Mouse (Mus musculus): ENCODE results near the gene Sptan1. TPM values are rescaled to one million over a fixed set of nuclear protein-coding genes. Genes with fewer than 3 reads are reported as not detected.
A peak's percentile ranks its signal among the peaks of the same experiment; 100 is the strongest.

The Sptan1 gene
- polyA plus RNA-seq, 1 experiment from 2014 or later: 85.8 TPM

DNA sequence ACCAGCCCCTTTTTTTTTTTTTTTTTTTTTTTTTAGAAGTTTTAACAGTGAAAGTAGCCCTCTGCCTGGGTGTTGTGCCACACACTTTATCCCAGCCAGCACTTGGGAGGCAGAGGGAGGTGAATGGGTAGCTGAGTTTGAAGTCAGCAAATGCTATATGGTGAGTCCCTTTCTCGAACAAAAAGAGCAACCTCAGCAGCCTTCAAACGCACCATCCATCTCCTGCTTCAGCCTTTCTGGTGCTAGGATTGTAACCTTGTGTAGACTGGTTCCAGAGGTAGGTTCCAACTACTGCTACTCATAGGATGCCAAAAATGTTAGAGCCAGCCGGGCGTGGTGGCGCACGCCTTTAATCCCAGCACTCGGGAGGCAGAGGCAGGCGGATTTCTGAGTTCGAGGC lies 111.1 kb downstream of the Sptan1 start:
- H3K4me1 ChIP-seq: peaks cover 15% of the 10 kb centered on the region
- H3K9me3 ChIP-seq (replicated peaks): no peaks in the 10 kb centered on the region
- H3K27ac ChIP-seq (replicated peaks): no peak overlapping the region
- no peaks in the 10 kb centered on the region for H3K27me3 ChIP-seq
- no peak overlapping the region for H3K4me3 ChIP-seq (replicated peaks)
- 90% methylated on average over 9 of the region's 9 CpGs for WGBS
- no peak overlapping the region for H3K9ac ChIP-seq
- no peak for ATAC-seq (ENCODE audit: insufficient number of reproducible peaks, low FRiP score, low TSS enrichment, low read depth)
- H3K4me2 ChIP-seq (replicated peaks): no peak overlapping the region
- H3K36me3 ChIP-seq: peaks cover 16% of the 10 kb centered on the region; the same call in 1 of the 2 replicates

DNA sequence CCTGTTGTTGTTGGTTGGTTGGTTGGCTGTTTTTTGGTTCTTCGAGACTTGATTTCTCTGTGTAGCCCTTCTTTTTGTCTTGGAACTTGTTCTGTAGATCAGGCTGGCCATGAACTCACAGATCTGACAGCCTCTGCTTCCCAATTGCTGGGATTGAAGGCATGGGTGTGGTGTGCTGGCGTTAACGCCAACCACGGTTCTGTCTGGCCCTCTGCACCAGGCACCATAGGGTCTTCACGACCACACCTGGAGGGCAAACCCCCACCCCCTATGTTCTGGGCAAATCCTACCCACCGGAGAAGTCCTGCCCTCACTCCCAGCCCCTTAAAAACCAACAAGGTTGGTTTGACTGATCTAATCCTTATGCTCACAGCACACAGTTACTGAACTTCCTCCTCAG lies 111.6 kb downstream of the Sptan1 start:
- Histone ChIP-seq H3K4me2 (replicated peaks) (peak overlapping the region; percentile 96), H3K9me3 (replicated peaks) (no peaks in the 10 kb centered on the region), H3K9ac (no peak overlapping the region), H3K4me1 (peaks cover 15% of the 10 kb centered on the region), H3K27ac (replicated peaks) (peak overlapping the region; percentile 91; the same call in 1 of the 2 replicates), H3K36me3 (peaks cover 14% of the 10 kb centered on the region; the same call in 1 of the 2 replicates), H3K27me3 (no peaks in the 10 kb centered on the region), H3K4me3 (replicated peaks) (peak overlapping the region; percentile 67)
- peak; percentile 9; the same call in 1 of the 2 replicates for ATAC-seq (ENCODE audit: insufficient number of reproducible peaks, low FRiP score, low TSS enrichment, low read depth)
- WGBS: 62% methylated on average over 6 of the region's 6 CpGs

DNA sequence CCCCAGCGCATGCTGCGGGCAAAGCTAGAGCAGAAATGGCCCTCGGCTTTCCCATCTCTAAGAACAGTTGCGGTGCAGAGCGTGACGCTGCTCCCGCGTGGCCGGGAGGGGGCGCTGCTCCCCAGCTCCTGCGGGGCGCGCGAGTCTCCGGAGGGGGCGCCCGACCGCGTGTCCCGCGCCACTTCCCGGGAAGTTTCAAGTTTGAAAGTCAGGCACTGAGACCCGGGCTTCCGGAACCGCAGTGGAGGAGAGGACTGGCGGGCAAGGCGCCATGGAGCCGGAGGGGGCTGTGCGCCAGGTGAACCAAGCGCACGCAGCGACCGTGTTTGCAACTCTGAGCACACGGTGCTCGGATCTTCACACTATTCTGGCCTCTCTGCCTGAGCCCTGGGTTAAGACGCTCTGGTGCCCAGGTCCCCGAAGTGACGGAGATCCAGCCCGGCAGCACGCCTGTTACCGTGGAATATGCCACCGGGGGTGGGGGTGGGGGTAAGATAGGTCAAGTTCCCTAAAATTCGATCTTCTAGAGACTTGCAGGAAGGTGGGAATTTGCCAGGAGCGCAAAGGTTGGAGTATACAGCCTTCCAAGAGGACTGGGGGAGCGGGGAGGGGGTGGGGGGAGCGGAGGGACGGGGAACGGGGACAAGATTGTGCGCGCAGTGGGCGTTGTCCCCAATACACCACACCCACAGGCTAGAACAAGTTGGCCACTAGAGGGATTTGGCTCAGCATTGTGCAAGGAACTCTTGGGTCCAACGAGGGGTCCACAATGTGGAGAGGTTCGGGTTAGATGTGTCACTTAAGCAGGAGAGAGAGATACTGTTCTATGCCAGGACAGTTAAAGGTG lies 112.4 kb downstream of the Sptan1 start, which contains the start of gene Pkn3:
TSS of gene Pkn3 (plus strand) at position 183 of the 847 bp plus-strand sequence.
- Histone ChIP-seq H3K4me3 (replicated peaks) (peak within 1 kb of the TSS; percentile 67), H3K9ac (peak within 1 kb of the TSS; percentile 40; the same call in 1 of the 2 replicates), H3K36me3 (peaks cover 8% of the 10 kb centered on the region; the same call in 1 of the 2 replicates), H3K27me3 (no peaks in the 10 kb centered on the region), H3K9me3 (replicated peaks) (no peaks in the 10 kb centered on the region), H3K4me1 (peaks cover 15% of the 10 kb centered on the region), H3K4me2 (replicated peaks) (peak within 1 kb of the TSS; percentile 96), H3K27ac (replicated peaks) (peak within 1 kb of the TSS; percentile 91)
- peak; percentile 81 for ATAC-seq (ENCODE audit: insufficient number of reproducible peaks, low FRiP score, low TSS enrichment, low read depth)
- whole genome bisulfite sequencing: under 1% methylated on average over 53 of the region's 53 CpGs

DNA sequence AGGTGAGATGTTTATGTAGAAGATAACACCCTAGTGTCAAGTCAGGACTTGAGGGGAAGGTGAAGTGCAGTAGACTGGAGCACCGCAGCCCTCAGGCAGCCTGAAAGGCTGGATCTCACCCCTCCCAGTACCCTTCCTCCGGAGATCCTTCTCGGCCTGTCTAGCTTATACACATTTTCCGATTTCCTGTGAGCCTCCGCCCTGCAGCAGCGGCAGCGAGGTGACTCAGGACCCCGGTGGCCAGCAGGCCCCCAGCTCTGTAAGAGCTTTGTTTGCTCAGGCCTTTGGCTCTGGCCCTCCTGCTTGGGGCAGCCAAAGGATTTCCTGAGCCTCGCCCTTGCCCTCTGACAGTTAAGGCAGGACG lies 113.0 kb downstream of the Sptan1 start:
- H3K9ac ChIP-seq: 0 out of 2 replicates have a peak overlapping the region, but pooled peaks have one; percentile 12
- 0 out of 2 replicates have a peak, but pooled peaks cover 5% of the 10 kb centered on the region for H3K36me3 ChIP-seq
- WGBS: 11% methylated on average over 10 of the region's 10 CpGs
- peak overlapping the region; percentile 96 for H3K4me2 ChIP-seq (replicated peaks)
- peak; percentile 44; the same call in 1 of the 2 replicates for ATAC-seq (ENCODE audit: insufficient number of reproducible peaks, low FRiP score, low TSS enrichment, low read depth)
- no peaks in the 10 kb centered on the region for H3K27me3 ChIP-seq
- peak overlapping the region; percentile 91 for H3K27ac ChIP-seq (replicated peaks)
- H3K9me3 ChIP-seq (replicated peaks): no peaks in the 10 kb centered on the region
- H3K4me3 ChIP-seq (replicated peaks): peak overlapping the region; percentile 67
- peaks cover 15% of the 10 kb centered on the region for H3K4me1 ChIP-seq

DNA sequence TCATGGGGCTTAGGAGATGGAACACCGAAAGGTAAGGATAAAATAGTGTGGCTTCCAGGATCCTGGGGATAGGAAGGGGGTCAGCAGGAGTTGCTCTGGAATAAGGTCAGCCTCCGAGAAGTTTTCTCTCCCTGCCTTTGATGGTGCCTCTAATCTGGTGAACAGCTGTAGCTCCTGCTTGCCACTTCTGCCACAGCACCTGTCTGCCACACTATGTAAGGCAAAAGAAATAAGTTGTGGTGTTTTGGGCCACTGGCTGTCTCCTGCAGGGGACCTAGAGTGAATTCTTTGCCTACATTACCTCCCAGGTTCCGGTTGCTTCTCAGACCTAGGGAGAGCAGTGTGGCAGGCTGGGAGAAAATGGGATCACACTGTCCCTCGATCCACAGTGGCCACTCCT lies 113.4 kb downstream of the Sptan1 start:
- Histone ChIP-seq H3K9ac (0 out of 2 replicates have a peak overlapping the region, but pooled peaks have one; percentile 12), H3K27me3 (no peaks in the 10 kb centered on the region), H3K9me3 (replicated peaks) (no peaks in the 10 kb centered on the region), H3K4me2 (replicated peaks) (peak overlapping the region; percentile 96), H3K36me3 (0 out of 2 replicates have a peak, but pooled peaks cover under 1% of the 10 kb centered on the region), H3K4me3 (replicated peaks) (0 out of 2 replicates have a peak overlapping the region, but pooled peaks have one; percentile 67), H3K27ac (replicated peaks) (peak overlapping the region; percentile 91), H3K4me1 (peaks cover 15% of the 10 kb centered on the region)
- WGBS: 63% methylated on average over 4 of the region's 4 CpGs
- ATAC-seq (ENCODE audit: insufficient number of reproducible peaks, low FRiP score, low TSS enrichment, low read depth): no peak

DNA sequence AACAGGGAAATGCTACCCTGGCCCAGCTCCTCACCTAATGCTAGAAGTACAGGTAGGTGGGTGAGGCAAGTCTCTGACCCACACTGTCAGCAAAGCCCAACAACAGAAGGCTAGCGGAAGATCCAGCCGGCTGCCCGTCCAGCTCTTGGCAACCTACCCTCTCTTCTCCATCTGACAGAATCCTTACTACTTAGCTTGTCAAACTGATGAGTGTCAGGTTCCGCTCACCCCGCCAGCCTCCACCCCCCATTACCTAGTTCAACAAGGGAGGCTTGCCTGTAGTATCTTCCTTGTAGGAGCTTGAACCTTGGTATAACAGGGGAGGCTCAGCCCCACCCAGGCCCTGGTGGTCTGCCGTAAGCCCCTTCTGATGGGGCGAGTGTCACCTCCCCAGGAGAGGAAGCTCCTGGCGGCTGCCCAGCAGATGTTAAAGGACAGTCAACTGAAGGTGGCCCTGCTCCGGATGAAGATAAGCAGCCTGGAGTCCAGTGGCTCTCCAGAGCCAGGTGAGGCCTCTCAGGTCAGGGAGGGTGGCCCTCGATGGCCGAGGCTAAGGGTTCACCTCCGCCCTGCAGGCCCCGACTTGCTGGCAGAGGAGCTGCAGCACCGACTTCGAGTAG lies 114.9 kb downstream of the Sptan1 start:
- no peaks in the 10 kb centered on the region for H3K27me3 ChIP-seq
- H3K4me2 ChIP-seq (replicated peaks): no peak overlapping the region
- no peak overlapping the region for H3K4me3 ChIP-seq (replicated peaks)
- H3K27ac ChIP-seq (replicated peaks): no peak overlapping the region
- WGBS: 79% methylated on average over 15 of the region's 15 CpGs
- no peak overlapping the region for H3K9ac ChIP-seq
- ATAC-seq (ENCODE audit: insufficient number of reproducible peaks, low FRiP score, low TSS enrichment, low read depth): no peak
- H3K9me3 ChIP-seq (replicated peaks): no peaks in the 10 kb centered on the region
- peaks cover 24% of the 10 kb centered on the region for H3K4me1 ChIP-seq
- no peaks in the 10 kb centered on the region for H3K36me3 ChIP-seq

Small RNAs within 50 kb of the gene (microRNA-seq; reads per million reads assigned to microRNA genes)
- gene Mir6997 (ENCODE audit: borderline number of aligned reads): not detected

Other genes with a start within 250 kb of the Sptan1 start
- not detected in 2 replicates for gene Gm13420, start 213.9 kb upstream of the Sptan1 start, polyA plus RNA-seq (2015; fragmentation: Nextera tagmentation; extraction: Ambion mirVana)
- not detected in 2 replicates for gene Gm13547, start 206.2 kb upstream of the Sptan1 start, polyA plus RNA-seq (2015; fragmentation: Nextera tagmentation; extraction: Ambion mirVana)
- 28.7 and 37.0 TPM in 2 replicates for gene Coq4, start 178.1 kb upstream of the Sptan1 start, polyA plus RNA-seq (2015; fragmentation: Nextera tagmentation; extraction: Ambion mirVana)
- 35.1 and 38.8 TPM in 2 replicates for gene Trub2, start 177.1 kb upstream of the Sptan1 start, polyA plus RNA-seq (2015; fragmentation: Nextera tagmentation; extraction: Ambion mirVana)
- 20.2 and 20.7 TPM in 2 replicates for gene Slc27a4, start 162.9 kb upstream of the Sptan1 start, polyA plus RNA-seq (2015; fragmentation: Nextera tagmentation; extraction: Ambion mirVana)
- gene Urm1, start 145.5 kb upstream of the Sptan1 start, polyA plus RNA-seq (2015; fragmentation: Nextera tagmentation; extraction: Ambion mirVana): 22.9 and 24.1 TPM in 2 replicates
- 50.1 and 57.3 TPM in 2 replicates for gene Cercam, start 96.4 kb upstream of the Sptan1 start, polyA plus RNA-seq (2015; fragmentation: Nextera tagmentation; extraction: Ambion mirVana)
- 59.8 and 74.3 TPM in 2 replicates for gene Odf2, start 76.3 kb upstream of the Sptan1 start, polyA plus RNA-seq (2015; fragmentation: Nextera tagmentation; extraction: Ambion mirVana)
- gene Gle1, start 30.1 kb upstream of the Sptan1 start, polyA plus RNA-seq (2015; fragmentation: Nextera tagmentation; extraction: Ambion mirVana): 59.5 and 63.5 TPM in 2 replicates
- 45.5 and 46.9 TPM in 2 replicates for gene Wdr34, start 83.3 kb downstream of the Sptan1 start, polyA plus RNA-seq (2015; fragmentation: Nextera tagmentation; extraction: Ambion mirVana)
- gene Set, start 91.8 kb downstream of the Sptan1 start, polyA plus RNA-seq (2015; fragmentation: Nextera tagmentation; extraction: Ambion mirVana): 351 and 370 TPM in 2 replicates
- gene Pkn3, start 112.1 kb downstream of the Sptan1 start, polyA plus RNA-seq (2015; fragmentation: Nextera tagmentation; extraction: Ambion mirVana): 8.2 and 9.5 TPM in 2 replicates
- gene Zdhhc12, start 128.1 kb downstream of the Sptan1 start, polyA plus RNA-seq (2015; fragmentation: Nextera tagmentation; extraction: Ambion mirVana): 25.2 and 30.0 TPM in 2 replicates
- gene Zer1, start 159.0 kb downstream of the Sptan1 start, polyA plus RNA-seq (2015; fragmentation: Nextera tagmentation; extraction: Ambion mirVana): 9.3 and 10.1 TPM in 2 replicates
- gene Tbc1d13, start 168.2 kb downstream of the Sptan1 start, polyA plus RNA-seq (2015; fragmentation: Nextera tagmentation; extraction: Ambion mirVana): 6.9 and 9.3 TPM in 2 replicates
- 17.7 and 18.9 TPM in 2 replicates for gene Endog, start 205.9 kb downstream of the Sptan1 start, polyA plus RNA-seq (2015; fragmentation: Nextera tagmentation; extraction: Ambion mirVana)
- gene Spout1, start 212.9 kb downstream of the Sptan1 start, polyA plus RNA-seq (2015; fragmentation: Nextera tagmentation; extraction: Ambion mirVana): 75.8 and 77.2 TPM in 2 replicates
- 14.7 and 15.5 TPM in 2 replicates for gene Kyat1, start 240.3 kb downstream of the Sptan1 start, polyA plus RNA-seq (2015; fragmentation: Nextera tagmentation; extraction: Ambion mirVana)